Mouse (Mus musculus) olfactory bulb, adult 2 months (tissue): ENCODE measurements around the gene Stip1. TPM values are rescaled to one million over a fixed set of nuclear protein-coding genes. Genes with fewer than 3 reads are reported as not detected.
"Not testable (repeated sequence)": the region's sequence is repeated elsewhere in the genome, so short reads cannot be mapped to it uniquely, and the experiment has no call there.

Experiments
- H3K27ac ChIP-seq: fragments of 200-500 bp; 2 replicates; pipeline ENCODE4 v1.5.1; 2012; ENCODE audit warnings: low read depth, low read length; ENCODE audit not compliant: insufficient read depth
- H3K4me1 ChIP-seq: fragments of 200-500 bp; 2 replicates; pipeline ENCODE4 v1.6.1; 2012; ENCODE audit warnings: low read length; ENCODE audit not compliant: control insufficient read depth, insufficient read depth
- H3K4me3 ChIP-seq: fragments of 200-500 bp; 2 replicates; pipeline ENCODE4 v1.5.1; 2012; ENCODE audit warnings: mild to moderate bottlenecking, low read depth, low read length, moderate library complexity; ENCODE audit not compliant: insufficient read depth
- CTCF ChIP-seq: fragments of 200-500 bp; IDR thresholded peaks from 2 replicates; pipeline ENCODE4 v1.5.1; 2012; ENCODE audit warnings: low read depth, mild to moderate bottlenecking, low read length, moderate library complexity; ENCODE audit not compliant: insufficient read depth
- POLR2A ChIP-seq: fragments of 200-500 bp; IDR thresholded peaks from 2 replicates; pipeline ENCODE4 v1.6.1; 2012; ENCODE audit warnings: mild to moderate bottlenecking, low read depth, low read length, moderate library complexity; ENCODE audit not compliant: insufficient read depth
- WGBS: fragments of 180-500 bp; shearing (Covaris S2); methylation state at CpG from one replicate; pipeline ENCODE4 v1.1.7; 2018; 5-methylcytosine and 5-hydroxymethylcytosine counted together
- polyA plus RNA-seq: library from polyadenylated mRNA; stranded (reverse); fragments of >200 nt; gene quantifications from 2 replicates; pipeline ENCODE4 v1.2.4, GENCODE M21; 2012; ENCODE audit warnings: low replicate concordance; ENCODE audit not compliant: missing spikeins, insufficient read depth, insufficient read length

The Stip1 gene
- polyA plus RNA-seq, 1 experiment = 145 TPM

GRCm38 (mm10) chr19:7054772-7055171, 15.0 kb upstream of the Stip1 start:
- H3K4me3 ChIP-seq = no peak overlapping the region
- peak overlapping the region; percentile 56 for H3K27ac ChIP-seq
- WGBS = 63% methylated on average over 10 of the region's 10 CpGs
- TF ChIP-seq CTCF (no peak), POLR2A (no peak)
- peaks cover 23% of the 10 kb centered on the region for H3K4me1 ChIP-seq

- H3K27ac ChIP-seq = not testable (repeated sequence)
- 89% methylated on average over 4 of the region's 4 CpGs for WGBS
Observed at GRCm38 (mm10) chr19:7053382-7053781, 13.6 kb upstream of the Stip1 start.

DNA sequence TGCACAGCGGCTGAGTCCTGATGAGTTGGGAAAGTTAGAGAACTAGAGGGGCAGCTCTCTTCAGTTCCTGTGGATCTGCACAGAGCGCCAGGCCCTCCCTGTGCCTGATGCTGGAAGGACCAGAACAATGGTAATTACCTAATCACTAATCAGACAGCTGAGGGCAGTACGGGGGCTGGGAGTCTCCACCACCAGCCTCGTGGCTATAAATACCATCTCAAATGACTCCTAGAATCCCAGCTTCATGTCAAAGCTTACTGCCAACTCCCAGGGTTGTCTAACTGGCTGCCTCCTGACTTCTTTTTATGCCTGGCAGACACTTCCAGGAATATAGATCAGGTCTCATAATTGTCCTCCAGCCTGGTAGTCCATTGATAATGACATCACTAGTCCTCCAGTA, 4.9 kb upstream of the Stip1 start:
- no peak for TF ChIP-seq CTCF
- TF ChIP-seq POLR2A = no peak
- Histone ChIP-seq H3K4me3 (no peak overlapping the region), H3K4me1 (peaks cover 21% of the 10 kb centered on the region), H3K27ac (peak overlapping the region; percentile 84)
- 21% methylated on average over 4 of the region's 4 CpGs for WGBS

More at GRCm38 (mm10) chr19:7053382-7053781, 13.6 kb upstream of the Stip1 start:
- H3K4me1 ChIP-seq = peaks cover 23% of the 10 kb centered on the region
- not testable (repeated sequence) for H3K4me3 ChIP-seq

- Histone ChIP-seq H3K4me3 (no peak overlapping the region), H3K4me1 (peaks cover 21% of the 10 kb centered on the region), H3K27ac (peak overlapping the region; percentile 84)
- 44% methylated on average over 4 of the region's 4 CpGs for WGBS
- TF ChIP-seq CTCF = no peak
- no peak for TF ChIP-seq POLR2A
Observed at GRCm38 (mm10) chr19:7044279-7044678, 4.5 kb upstream of the Stip1 start.

DNA sequence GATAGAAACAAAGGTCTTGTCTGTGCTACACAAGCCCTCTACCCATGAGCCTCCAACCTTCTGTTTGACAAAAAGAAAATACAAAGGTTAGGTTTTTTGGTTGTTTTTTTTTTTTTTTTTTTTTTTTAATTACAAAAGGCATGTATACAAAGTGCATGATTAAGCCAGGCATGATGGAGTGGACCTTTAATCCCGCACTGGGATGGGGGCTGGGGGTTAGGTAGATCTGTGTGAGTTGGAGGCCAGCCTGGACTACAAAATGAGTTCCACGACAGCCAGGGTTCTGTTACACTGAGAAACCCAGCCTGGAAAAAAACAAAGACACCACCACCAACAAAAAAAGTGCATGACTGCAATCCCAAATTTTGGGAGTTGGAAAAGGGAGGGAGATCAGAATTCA, 1.4 kb upstream of the Stip1 start:
- H3K27ac ChIP-seq = peak overlapping the region; percentile 97; the same call in 1 of the 2 replicates
- WGBS = 75% methylated on average over 2 of the region's 2 CpGs
- TF ChIP-seq POLR2A (no peak), CTCF (no peak)
- peaks cover 26% of the 10 kb centered on the region for H3K4me1 ChIP-seq
- no peak overlapping the region for H3K4me3 ChIP-seq

GRCm38 (mm10) chr19:7040637-7041130, 917 bp upstream of the Stip1 start:
- 20% methylated on average over 13 of the region's 13 CpGs for WGBS
- Histone ChIP-seq H3K4me1 (peaks cover 26% of the 10 kb centered on the region), H3K27ac (peak overlapping the region; percentile 97), H3K4me3 (peak overlapping the region; percentile 60)
- TF ChIP-seq POLR2A = no peak
- no peak for TF ChIP-seq CTCF

GRCm38 (mm10) chr19:7039088-7039720, 563 bp downstream of the Stip1 start:
- H3K4me1 ChIP-seq = peaks cover 15% of the 10 kb centered on the region
- TF ChIP-seq POLR2A = no peak; the same call in 1 of the 2 replicates
- TF ChIP-seq CTCF = no peak
- peak overlapping the region; percentile 96 for H3K4me3 ChIP-seq
- H3K27ac ChIP-seq = peak overlapping the region; percentile 43
- under 1% methylated on average over 35 of the region's 35 CpGs for WGBS

DNA sequence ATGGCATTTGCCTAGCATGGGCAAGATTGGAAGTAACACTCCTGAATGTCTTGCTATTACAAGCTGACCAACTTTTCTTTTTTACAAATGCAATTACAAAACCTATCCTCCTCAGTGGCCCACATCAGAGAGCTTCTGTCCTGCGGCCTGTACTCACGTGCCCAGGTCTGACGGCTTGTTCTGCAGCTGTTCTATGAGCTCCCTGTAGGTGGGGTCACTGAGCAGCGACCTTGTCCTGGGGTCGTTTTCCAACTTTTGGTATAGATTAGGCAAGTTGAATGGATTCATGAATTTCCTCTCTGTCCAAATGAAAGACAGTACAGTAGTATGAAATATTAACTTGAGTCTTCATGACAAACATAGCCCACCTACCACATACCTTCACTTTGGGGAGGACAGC, 5.8 kb downstream of the Stip1 start:
- Histone ChIP-seq H3K4me3 (no peak overlapping the region), H3K4me1 (peaks cover 10% of the 10 kb centered on the region; the same call in 1 of the 2 replicates), H3K27ac (no peak overlapping the region)
- 93% methylated on average over 5 of the region's 5 CpGs for WGBS
- TF ChIP-seq CTCF (no peak), POLR2A (no peak)

DNA sequence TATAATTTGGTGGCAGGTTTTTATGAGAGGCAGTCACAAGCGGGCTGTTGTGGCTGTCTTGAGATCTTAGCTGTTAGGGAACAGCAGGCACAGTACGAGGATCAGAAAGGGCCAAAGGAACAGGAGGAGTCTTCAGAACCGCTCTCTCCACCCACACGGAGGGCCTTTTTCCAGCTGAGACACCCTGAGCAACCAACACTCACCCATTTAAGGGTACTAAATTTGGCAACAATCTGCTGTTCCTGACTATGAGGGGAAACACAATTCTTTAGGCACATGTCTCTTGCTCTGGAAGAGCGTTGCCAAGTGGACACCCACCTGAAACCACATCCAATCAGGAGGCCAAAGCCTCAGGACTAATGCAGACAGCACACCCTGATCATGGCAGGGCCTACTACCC, 10.2 kb downstream of the Stip1 start:
- WGBS = 46% methylated on average over 5 of the region's 5 CpGs
- H3K4me3 ChIP-seq = no peak overlapping the region
- TF ChIP-seq POLR2A = no peak
- no peak for TF ChIP-seq CTCF
- H3K27ac ChIP-seq = no peak overlapping the region
- H3K4me1 ChIP-seq = peaks cover 9% of the 10 kb centered on the region; the same call in 1 of the 2 replicates

- 46% methylated on average over 3 of the region's 3 CpGs for WGBS
- Histone ChIP-seq H3K4me1 (no peaks in the 10 kb centered on the region), H3K27ac (no peak overlapping the region), H3K4me3 (no peak overlapping the region)
- TF ChIP-seq CTCF = no peak
- no peak for TF ChIP-seq POLR2A
Observed at GRCm38 (mm10) chr19:7020224-7020641, 19.5 kb downstream of the Stip1 start.
